Mouse (Mus musculus) neural tube, embryonic 14.5 days (tissue): ENCODE measurements around the gene D630039A03Rik. TPM values are rescaled to one million over a fixed set of nuclear protein-coding genes. Genes with fewer than 3 reads are reported as not detected.

Experiments
- ATAC-seq: fragments of 200-750 bp; cut with Nextera tagmentation; 2 replicates; pipeline ENCODE4 v1.8.0; 2017; ENCODE audit warnings: low read depth, mild to moderate bottlenecking, moderate TSS enrichment, moderate library complexity
- H3K27ac ChIP-seq: fragments of 300-500 bp; sonication (generic); 2 replicates; pipeline ENCODE4 v1.5.1; 2014; ENCODE audit warnings: low read depth, mild to moderate bottlenecking, control low read depth, low read length, moderate library complexity, mixed read lengths
- H3K27me3 ChIP-seq: fragments of 300-500 bp; sonication (generic); 2 replicates; pipeline ENCODE4 v1.6.1; 2014; ENCODE audit warnings: low read length; ENCODE audit not compliant: control insufficient read depth, insufficient read depth
- H3K36me3 ChIP-seq: fragments of 300-500 bp; sonication (generic); 2 replicates; pipeline ENCODE4 v1.6.1; 2014; ENCODE audit warnings: low read length, mixed read lengths; ENCODE audit not compliant: control insufficient read depth, insufficient read depth
- H3K4me1 ChIP-seq: fragments of 300-500 bp; sonication (generic); 2 replicates; pipeline ENCODE4 v1.6.1; 2014; ENCODE audit warnings: low read length; ENCODE audit not compliant: control insufficient read depth, insufficient read depth
- H3K4me2 ChIP-seq: fragments of 300-500 bp; sonication (generic); 2 replicates; pipeline ENCODE4 v1.6.1; 2014; ENCODE audit warnings: mild to moderate bottlenecking, low read depth, low read length, control low read depth
- H3K4me3 ChIP-seq: fragments of 300-500 bp; sonication (generic); 2 replicates; pipeline ENCODE4 v1.5.1; 2014; ENCODE audit warnings: low read depth, low read length, control low read depth, mixed read lengths
- H3K9ac ChIP-seq: fragments of 300-500 bp; sonication (generic); replicated peaks from 2 replicates; pipeline ENCODE4 v1.6.1; 2014; ENCODE audit warnings: low read depth, mild to moderate bottlenecking, control low read depth, low read length, mixed read lengths
- H3K9me3 ChIP-seq: fragments of 300-500 bp; sonication (generic); 2 replicates; pipeline ENCODE4 v1.6.1; 2016; ENCODE audit warnings: low read length; ENCODE audit not compliant: control insufficient read depth
- WGBS: fragments of 180-500 bp; shearing (Covaris S2); extraction: QIAGEN DNeasy Blood & Tissue Kit; methylation state at CpG from one replicate; pipeline ENCODE4 v1.1.7; 2014; 5-methylcytosine and 5-hydroxymethylcytosine counted together
- polyA plus RNA-seq: library from polyadenylated mRNA; unstranded; fragments of >200 nt; fragmentation: Nextera tagmentation; extraction: Ambion mirVana; gene quantifications from 2 replicates; pipeline ENCODE4 v1.2.1, GENCODE M21; 2014

Gene D630039A03Rik
- 0.33 and 0.39 TPM in 2 replicates for polyA plus RNA-seq

DNA sequence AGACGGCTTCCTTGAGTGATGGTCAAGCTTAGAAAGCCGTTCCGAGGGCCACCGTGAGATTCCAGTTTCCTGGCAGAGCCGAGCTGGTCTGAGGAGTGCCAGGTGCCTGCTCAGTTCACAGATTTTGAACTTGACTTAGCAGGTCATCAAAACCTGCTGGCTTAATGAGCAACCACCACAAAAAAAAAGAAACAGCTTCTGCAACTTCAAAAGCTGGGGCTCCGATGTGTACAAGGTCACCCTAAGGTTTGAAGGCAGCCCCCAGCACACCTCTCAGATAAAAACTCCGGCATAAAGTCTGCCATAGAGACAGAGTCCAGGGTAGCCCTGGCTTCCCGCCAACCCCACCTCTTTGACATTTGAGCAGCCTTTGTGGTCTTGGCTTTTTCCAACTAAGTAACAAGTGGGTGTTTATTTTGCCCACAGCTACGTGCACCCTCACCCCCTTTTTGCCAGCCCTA is at the start of gene D630039A03Rik:
D630039A03Rik (minus strand) TSS at position 97 of the 461 bp plus-strand sequence.
- peak within 1 kb of the TSS; percentile 18 for H3K4me2 ChIP-seq
- 32% methylated on average over 9 of the region's 9 CpGs for WGBS
- H3K9ac ChIP-seq = no peak within 1 kb of the TSS
- H3K4me1 ChIP-seq = no peaks in the 10 kb centered on the region
- H3K9me3 ChIP-seq = no peaks in the 10 kb centered on the region
- no peak for ATAC-seq
- no peaks in the 10 kb centered on the region for H3K27me3 ChIP-seq
- H3K36me3 ChIP-seq = no peaks in the 10 kb centered on the region
- no peak within 1 kb of the TSS for H3K27ac ChIP-seq
- H3K4me3 ChIP-seq = no peak within 1 kb of the TSS

DNA sequence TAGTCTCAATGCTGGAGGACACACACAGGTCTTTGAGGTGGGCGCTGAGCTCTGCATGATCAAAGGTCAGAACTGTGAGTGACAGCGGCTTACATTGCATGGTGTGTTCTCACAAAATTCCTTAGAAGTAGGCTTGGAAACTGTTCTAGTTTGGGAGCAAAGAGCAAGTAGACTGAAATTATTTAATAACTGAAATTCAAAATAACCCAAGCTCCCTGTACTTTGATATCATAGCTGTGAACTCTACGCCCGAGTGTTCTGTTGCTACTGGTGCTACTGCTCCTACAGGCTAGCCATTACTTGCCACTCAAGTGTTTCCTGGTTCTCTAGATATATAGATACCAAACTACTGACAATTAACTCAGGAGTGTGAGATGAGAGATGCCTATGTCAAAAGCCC is 49.4 kb upstream of the D630039A03Rik start:
- Histone ChIP-seq H3K4me1 (no peaks in the 10 kb centered on the region), H3K9me3 (no peaks in the 10 kb centered on the region), H3K4me3 (no peak overlapping the region), H3K27me3 (no peaks in the 10 kb centered on the region), H3K27ac (no peak overlapping the region), H3K36me3 (no peaks in the 10 kb centered on the region), H3K4me2 (no peak overlapping the region), H3K9ac (no peak overlapping the region)
- 96% methylated on average over 4 of the region's 4 CpGs for WGBS
- no peak for ATAC-seq

DNA sequence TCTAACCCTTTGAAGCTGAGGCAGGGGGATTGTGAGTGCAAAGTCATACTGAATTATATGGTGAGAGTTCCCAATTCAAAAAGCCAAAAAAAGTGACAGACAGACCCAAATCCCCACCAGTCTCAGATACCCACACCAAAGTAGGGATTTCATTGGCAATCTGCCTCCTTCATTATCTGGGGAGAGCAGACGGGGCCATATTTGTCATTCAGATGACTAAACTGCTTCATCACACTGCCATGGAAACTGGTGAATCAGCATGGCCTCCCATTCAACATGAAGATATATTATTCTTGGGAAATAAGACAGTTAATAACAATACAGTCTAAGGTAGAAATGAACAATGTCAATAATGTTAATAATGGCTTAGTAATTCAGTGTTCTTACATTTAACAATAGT is 48.0 kb upstream of the D630039A03Rik start:
- H3K9ac ChIP-seq = no peak overlapping the region
- H3K27ac ChIP-seq = no peak overlapping the region
- no peak overlapping the region for H3K4me3 ChIP-seq
- H3K4me2 ChIP-seq = no peak overlapping the region
- no peaks in the 10 kb centered on the region for H3K9me3 ChIP-seq
- WGBS = 15% methylated on average over 1 of the region's 1 CpGs
- ATAC-seq = no peak
- H3K36me3 ChIP-seq = no peaks in the 10 kb centered on the region
- no peaks in the 10 kb centered on the region for H3K4me1 ChIP-seq
- H3K27me3 ChIP-seq = no peaks in the 10 kb centered on the region

DNA sequence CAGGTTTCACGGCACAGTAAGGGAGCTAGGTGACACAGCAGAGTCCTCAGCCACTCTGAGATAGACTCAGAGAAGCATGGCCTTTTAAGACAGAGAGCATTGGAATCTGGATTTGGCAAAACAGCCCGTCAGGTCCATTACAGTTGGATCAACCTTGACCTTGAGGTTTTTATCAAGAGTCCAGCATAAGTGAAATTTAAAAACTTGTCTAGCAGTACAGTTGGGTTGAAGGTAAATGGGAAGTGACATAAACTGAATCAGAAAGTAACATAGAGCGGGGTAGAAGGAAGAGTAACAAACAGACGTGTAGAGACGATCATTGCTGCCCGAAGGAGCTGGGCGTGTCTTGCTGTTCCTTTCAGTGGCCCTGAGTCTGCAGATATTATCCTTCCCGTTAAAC is 43.0 kb upstream of the D630039A03Rik start:
- WGBS = 84% methylated on average over 8 of the region's 8 CpGs
- no peak for ATAC-seq

DNA sequence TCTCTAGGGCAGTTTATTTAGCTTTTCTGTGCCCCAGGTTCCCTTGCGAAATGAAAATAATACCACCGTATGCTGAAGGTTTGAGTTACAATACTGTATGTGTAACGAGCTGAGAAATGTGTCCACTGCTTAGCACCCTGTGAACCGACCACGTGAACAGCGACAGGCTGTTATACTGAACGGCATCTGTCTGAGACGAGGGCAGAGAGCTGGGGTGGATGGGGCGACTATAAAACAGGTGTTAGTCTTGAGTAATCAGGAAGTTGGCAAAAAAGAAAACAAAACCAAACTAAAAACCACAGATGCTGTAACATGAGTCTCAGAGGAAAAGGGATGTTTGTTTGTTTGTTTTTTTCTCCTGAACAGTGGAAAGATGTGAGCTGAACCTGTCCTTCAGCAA is 42.0 kb upstream of the D630039A03Rik start:
- Histone ChIP-seq H3K27ac (no peak overlapping the region), H3K4me2 (no peak overlapping the region), H3K27me3 (no peaks in the 10 kb centered on the region), H3K9ac (no peak overlapping the region), H3K9me3 (no peaks in the 10 kb centered on the region), H3K4me3 (no peak overlapping the region), H3K4me1 (peaks cover 20% of the 10 kb centered on the region), H3K36me3 (no peaks in the 10 kb centered on the region)
- WGBS = 69% methylated on average over 9 of the region's 9 CpGs
- no peak for ATAC-seq

More for the DNA sequence above, 43.0 kb upstream of the D630039A03Rik start:
- H3K27me3 ChIP-seq = no peaks in the 10 kb centered on the region
- H3K36me3 ChIP-seq = no peaks in the 10 kb centered on the region
- H3K4me1 ChIP-seq = peaks cover 15% of the 10 kb centered on the region
- H3K27ac ChIP-seq = no peak overlapping the region
- no peak overlapping the region for H3K9ac ChIP-seq
- H3K9me3 ChIP-seq = no peaks in the 10 kb centered on the region
- H3K4me2 ChIP-seq = no peak overlapping the region
- no peak overlapping the region for H3K4me3 ChIP-seq

DNA sequence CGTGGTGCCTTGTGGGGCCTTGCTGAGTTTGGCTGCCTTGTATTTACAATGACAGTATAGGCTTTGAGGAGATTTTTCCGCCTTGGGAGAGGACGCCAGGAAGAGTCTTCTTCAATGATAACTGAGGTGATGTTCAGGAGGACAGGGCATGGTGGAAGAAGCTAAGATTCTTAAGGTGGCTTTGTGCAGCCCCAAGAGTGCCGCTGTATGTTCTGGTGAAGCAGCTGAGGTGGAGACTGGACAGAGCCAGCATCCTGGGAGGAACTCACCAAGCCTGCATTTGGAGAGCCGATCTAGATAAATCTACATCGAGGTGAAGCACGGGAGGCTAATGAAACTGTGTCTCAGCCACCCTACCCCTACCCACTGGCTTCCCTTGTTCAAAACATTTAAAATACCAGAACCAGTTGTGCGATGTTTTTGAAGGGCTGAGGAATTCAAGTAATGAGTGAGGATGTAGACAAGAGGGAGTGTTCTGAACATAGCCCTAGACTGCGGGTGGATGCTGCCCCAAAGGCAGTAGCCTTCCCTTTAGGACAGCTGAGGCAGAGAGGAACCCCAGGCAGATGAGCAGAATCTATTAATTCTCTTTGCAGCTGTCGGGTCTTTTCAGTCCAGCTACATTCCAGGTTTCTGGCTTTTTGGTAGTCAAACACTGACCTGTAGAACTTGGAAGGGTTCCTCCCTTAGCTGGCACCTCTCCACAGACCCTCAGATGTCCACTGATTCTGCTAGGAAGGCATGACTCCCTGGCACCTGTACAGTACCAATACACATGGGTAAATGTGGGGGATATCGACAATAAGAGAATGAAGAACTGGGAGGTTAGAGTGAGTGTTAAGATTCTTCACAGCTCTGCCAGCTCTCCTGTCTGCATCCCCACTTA is 41.3 kb upstream of the D630039A03Rik start:
- Histone ChIP-seq H3K27me3 (no peaks in the 10 kb centered on the region), H3K36me3 (no peaks in the 10 kb centered on the region), H3K4me3 (peak overlapping the region; percentile 68), H3K4me1 (peaks cover 20% of the 10 kb centered on the region), H3K9ac (no peak overlapping the region; the same call in 1 of the 2 replicates), H3K27ac (peak overlapping the region; percentile 67; the same call in 1 of the 2 replicates), H3K9me3 (no peaks in the 10 kb centered on the region), H3K4me2 (peak overlapping the region; percentile 81)
- ATAC-seq = no peak
- 47% methylated on average over 11 of the region's 11 CpGs for WGBS

DNA sequence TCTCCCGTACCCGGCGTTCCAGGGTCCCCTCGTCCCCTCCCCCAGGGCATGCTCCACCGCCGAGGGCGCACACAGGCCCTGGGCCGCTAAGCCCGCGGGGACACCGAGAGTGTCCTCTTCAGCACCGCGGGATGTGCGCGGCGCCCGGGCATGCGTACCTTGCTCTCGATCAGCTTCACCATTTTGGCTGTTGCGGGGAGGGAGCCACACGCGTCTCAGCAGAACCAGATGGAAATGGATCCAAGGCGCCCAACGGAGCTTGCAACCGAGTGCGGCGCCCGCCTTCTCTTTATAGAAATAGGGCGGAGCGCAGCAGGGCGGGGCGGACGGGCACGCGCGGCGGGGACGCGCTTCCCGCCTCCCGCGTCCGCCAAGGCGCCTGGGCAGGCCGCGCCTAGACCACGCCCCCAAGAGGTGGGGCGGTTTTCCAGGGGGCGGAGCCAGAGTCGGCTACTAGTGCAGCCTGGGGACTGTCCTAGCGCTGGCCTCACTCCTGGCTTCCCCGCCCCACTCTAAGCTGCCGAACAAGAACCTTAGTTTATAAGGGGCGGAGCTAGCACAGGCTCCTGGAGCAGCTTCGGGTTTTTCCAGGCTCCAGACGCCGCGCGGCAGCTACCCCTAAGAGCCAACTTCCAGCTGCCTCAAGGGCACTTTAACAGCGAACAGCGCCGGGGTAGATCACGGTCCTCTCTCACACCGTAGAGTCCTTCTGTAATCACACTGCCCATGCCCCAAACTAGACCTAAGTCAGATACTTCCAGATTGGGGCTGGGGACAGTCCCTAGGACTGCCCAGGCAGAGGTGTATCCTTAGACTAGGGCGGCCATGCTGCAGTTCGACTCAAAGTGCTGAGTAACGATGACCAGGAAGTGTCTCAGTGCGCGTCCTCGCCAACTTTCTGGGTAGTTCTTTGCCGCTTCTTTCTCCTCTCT is 40.2 kb upstream of the D630039A03Rik start, which contains the start of gene Txn1:
Txn1 (minus strand) TSS at position 383 of the 932 bp plus-strand sequence.
- WGBS = 0% methylated on average over 68 of the region's 71 CpGs
- Histone ChIP-seq H3K4me1 (peaks cover 20% of the 10 kb centered on the region), H3K27me3 (no peaks in the 10 kb centered on the region), H3K4me3 (peak within 1 kb of the TSS; percentile 68), H3K36me3 (no peaks in the 10 kb centered on the region; the same call in 1 of the 2 replicates), H3K4me2 (peak within 1 kb of the TSS; percentile 81), H3K9ac (peak within 1 kb of the TSS; percentile 90), H3K27ac (peak within 1 kb of the TSS; percentile 85), H3K9me3 (no peaks in the 10 kb centered on the region)
- ATAC-seq = peak; percentile 97

DNA sequence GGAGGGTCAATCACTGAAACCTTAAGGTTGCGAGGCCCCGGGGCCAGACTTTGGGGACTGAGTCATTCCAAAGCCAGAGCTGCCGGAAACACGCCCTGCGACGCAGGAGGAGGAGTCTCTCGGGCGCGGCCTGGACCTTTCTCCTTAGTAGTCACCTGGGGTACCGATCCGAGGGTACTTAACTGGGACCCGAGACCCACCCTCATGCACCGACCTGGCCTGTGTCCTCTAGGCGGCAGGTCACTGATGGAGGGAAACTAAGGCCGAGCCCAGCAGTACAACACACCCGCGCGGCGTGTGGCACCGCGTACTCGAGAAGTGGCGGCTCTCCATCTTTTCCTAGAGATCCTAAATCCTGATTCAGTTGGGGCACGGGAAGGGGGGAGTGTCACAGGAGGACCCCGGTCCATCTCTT is 39.5 kb upstream of the D630039A03Rik start:
- Histone ChIP-seq H3K4me3 (peak overlapping the region; percentile 68), H3K4me1 (peaks cover 20% of the 10 kb centered on the region), H3K4me2 (peak overlapping the region; percentile 81), H3K9ac (peak overlapping the region; percentile 90), H3K27ac (peak overlapping the region; percentile 85), H3K36me3 (peaks cover 6% of the 10 kb centered on the region), H3K9me3 (no peaks in the 10 kb centered on the region), H3K27me3 (no peaks in the 10 kb centered on the region)
- peak; percentile 54 for ATAC-seq
- 1% methylated on average over 25 of the region's 25 CpGs for WGBS
